Mouse (Mus musculus) testis, adult 2 months (tissue): Measurements from ENCODE around the gene Gm48551. TPM values are rescaled to one million over a fixed set of nuclear protein-coding genes. Genes with fewer than 3 reads are reported as not detected.
A peak's percentile ranks its signal among the peaks of the same experiment; 100 is the strongest.

ENCODE experiments used
- H3K27ac ChIP-seq: fragments of 200-500 bp; 2 replicates; pipeline ENCODE4 v1.5.1; 2012; ENCODE audit warnings: low read depth, low read length; ENCODE audit not compliant: control insufficient read depth, insufficient read depth
- H3K27me3 ChIP-seq: fragments of 200-500 bp; 2 replicates; pipeline ENCODE4 v1.6.1; 2012; ENCODE audit warnings: mild to moderate bottlenecking, low read length, moderate library complexity; ENCODE audit not compliant: control insufficient read depth, insufficient read depth
- H3K36me3 ChIP-seq: fragments of 200-500 bp; 2 replicates; pipeline ENCODE4 v1.6.1; 2012; ENCODE audit warnings: mild to moderate bottlenecking, low read length; ENCODE audit not compliant: control insufficient read depth, insufficient read depth
- H3K4me1 ChIP-seq: fragments of 200-500 bp; 2 replicates; pipeline ENCODE4 v1.6.1; 2012; ENCODE audit warnings: low read length; ENCODE audit not compliant: control insufficient read depth, insufficient read depth
- H3K4me3 ChIP-seq: fragments of 200-500 bp; 2 replicates; pipeline ENCODE4 v1.5.1; 2012; ENCODE audit warnings: low read depth, mild to moderate bottlenecking, low read length, moderate library complexity, mixed read lengths; ENCODE audit not compliant: control insufficient read depth
- CTCF ChIP-seq: fragments of 200-500 bp; IDR thresholded peaks from 2 replicates; pipeline ENCODE4 v1.5.1; 2012; ENCODE audit warnings: low read depth, mild to moderate bottlenecking, inconsistent platforms, low read length, moderate library complexity; ENCODE audit not compliant: control insufficient read depth, insufficient read depth, insufficient replicate concordance
- POLR2A ChIP-seq: fragments of 200-500 bp; IDR thresholded peaks from 2 replicates; pipeline ENCODE4 v1.6.1; 2012; ENCODE audit warnings: low read depth, mild to moderate bottlenecking, inconsistent platforms, low read length, moderate library complexity; ENCODE audit not compliant: control insufficient read depth
- polyA plus RNA-seq: library from polyadenylated mRNA; depleted of rRNA; stranded (reverse); fragments of >200 nt; gene quantifications from 2 replicates; pipeline ENCODE4 v1.2.3, GENCODE M21; 2012

Gm48551 gene
- polyA plus RNA-seq, 1 experiment: 1.2 TPM

DNA sequence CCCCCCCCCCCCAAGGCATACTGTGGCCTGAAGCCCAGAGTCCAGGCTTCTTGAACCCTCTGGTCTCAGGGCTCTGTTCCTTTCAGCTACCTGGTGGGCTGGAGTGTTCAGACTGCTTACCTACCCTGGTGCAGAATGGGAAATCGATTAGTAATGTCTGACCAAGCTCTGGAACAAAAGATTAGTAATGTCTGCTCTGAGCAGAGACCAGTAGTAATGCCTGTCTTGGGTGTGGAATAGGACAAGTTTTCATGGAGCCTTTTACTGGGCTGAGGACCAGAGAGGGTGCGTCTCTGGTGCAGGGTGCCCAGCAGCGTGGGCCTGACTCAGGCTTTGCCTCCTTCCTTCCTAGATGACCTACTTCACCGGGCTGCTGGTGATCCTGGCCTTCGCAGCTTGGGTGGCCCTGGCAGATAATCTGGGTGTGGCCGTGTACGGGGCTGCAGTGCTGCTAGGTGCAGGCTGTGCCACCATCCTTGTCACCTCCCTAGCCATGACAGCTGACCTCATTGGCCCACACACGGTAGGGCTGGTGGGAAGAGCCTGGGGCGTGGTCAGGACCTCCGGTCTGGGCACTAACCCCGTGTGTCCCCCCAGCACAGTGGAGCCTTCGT lies 21.8 kb upstream of the Gm48551 start:
- no peak overlapping the region for H3K27ac ChIP-seq
- no peaks in the 10 kb centered on the region for H3K36me3 ChIP-seq
- H3K4me1 ChIP-seq: peaks cover 28% of the 10 kb centered on the region
- no peaks in the 10 kb centered on the region for H3K27me3 ChIP-seq
- no peak for TF ChIP-seq CTCF
- H3K4me3 ChIP-seq: peak overlapping the region; percentile 83

DNA sequence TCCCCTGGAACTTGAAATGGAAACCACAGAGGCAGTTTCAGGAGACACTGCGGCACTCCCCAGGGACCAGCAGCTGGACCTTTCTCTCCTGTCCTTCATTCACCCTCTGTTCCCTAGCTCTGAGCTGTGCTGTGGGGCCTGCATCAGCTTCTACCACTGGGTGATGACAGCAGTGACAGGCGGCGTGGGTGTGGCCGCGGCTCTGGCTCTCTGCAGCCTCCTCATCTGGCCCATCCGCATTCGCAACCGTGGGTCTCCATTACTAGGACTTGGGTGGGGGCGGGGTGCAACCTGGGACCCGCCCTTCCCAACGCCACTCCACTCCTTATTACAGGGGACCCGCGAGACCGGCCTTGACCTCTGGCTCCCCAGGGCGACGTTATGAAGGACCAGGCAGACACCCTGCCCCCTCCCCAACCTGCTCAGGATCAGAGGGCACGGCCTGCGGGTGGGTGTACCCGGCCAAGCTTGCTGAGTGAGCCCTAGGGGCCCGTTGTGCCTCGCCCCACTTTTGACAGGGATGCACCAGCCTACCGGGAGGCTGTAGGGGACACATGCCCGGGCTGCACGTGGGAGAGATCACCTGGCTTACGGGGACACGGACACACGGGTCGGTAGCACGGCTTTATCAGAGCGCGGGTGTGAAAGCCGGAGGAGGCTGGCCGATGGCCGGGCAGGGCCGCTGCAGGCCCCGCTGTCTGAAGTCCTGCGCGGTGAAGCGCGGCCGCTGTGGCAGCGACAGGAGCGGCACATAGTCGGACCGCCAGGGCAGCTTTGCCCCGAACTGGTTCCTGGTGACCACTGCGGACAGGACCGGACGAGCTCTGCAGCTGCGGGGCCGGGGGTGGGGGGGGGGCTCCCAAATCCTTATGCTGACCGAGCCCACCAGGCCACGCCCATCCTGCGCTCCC lies 20.6 kb upstream of the Gm48551 start:
- Histone ChIP-seq H3K27ac (peak overlapping the region; percentile 32; the same call in 1 of the 2 replicates), H3K36me3 (no peaks in the 10 kb centered on the region), H3K4me1 (peaks cover 19% of the 10 kb centered on the region), H3K27me3 (no peaks in the 10 kb centered on the region), H3K4me3 (peak overlapping the region; percentile 83)
- TF ChIP-seq POLR2A: no peak
- no peak for TF ChIP-seq CTCF

DNA sequence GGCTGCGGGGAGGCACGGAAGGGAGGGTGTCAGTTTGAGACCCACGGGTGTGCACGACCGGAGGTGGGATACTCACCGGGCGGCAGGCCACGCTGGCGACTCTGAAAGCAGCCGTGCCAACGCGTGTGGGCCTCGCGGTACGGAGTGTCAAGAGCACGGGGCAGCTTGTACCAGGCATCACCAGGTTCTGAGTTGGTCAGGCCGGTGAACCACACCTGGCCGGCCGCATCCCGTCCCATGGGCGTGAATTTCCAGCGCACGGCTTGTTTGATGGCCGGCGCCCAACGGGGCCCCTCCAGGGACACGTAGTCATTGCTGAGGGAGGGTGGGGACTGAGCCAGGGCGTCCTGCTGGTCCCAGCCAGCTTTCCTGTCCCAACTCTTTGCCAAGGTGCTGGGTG lies 19.6 kb upstream of the Gm48551 start:
- H3K4me1 ChIP-seq: peaks cover 19% of the 10 kb centered on the region
- TF ChIP-seq CTCF (no peak), POLR2A (no peak; the same call in 1 of the 2 replicates)
- H3K27ac ChIP-seq: peak overlapping the region; percentile 85
- H3K27me3 ChIP-seq: no peaks in the 10 kb centered on the region
- no peaks in the 10 kb centered on the region for H3K36me3 ChIP-seq
- peak overlapping the region; percentile 83 for H3K4me3 ChIP-seq

DNA sequence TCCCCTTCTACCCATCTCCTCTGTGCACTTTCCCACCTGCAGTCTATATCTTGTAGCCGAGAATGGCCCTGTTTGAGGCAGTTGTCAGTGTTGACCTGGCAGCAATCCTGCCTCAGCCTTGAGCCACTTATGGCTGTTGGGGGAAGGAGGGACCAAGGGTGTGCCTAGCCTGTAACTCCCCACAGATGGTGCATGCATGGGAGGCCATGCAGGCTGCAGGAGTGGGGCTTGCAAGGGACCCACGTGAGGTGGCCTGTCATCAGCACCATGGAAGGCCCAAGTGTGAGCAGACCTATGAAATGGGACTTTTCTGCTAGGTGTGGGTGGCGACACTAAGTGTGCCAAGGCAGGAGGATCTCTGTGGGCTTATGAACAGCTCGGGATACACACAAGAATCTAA lies 19.2 kb upstream of the Gm48551 start:
- no peaks in the 10 kb centered on the region for H3K27me3 ChIP-seq
- TF ChIP-seq CTCF (no peak), POLR2A (no peak; the same call in 1 of the 2 replicates)
- no peaks in the 10 kb centered on the region for H3K36me3 ChIP-seq
- peaks cover 19% of the 10 kb centered on the region for H3K4me1 ChIP-seq
- peak overlapping the region; percentile 83 for H3K4me3 ChIP-seq
- H3K27ac ChIP-seq: peak overlapping the region; percentile 85

DNA sequence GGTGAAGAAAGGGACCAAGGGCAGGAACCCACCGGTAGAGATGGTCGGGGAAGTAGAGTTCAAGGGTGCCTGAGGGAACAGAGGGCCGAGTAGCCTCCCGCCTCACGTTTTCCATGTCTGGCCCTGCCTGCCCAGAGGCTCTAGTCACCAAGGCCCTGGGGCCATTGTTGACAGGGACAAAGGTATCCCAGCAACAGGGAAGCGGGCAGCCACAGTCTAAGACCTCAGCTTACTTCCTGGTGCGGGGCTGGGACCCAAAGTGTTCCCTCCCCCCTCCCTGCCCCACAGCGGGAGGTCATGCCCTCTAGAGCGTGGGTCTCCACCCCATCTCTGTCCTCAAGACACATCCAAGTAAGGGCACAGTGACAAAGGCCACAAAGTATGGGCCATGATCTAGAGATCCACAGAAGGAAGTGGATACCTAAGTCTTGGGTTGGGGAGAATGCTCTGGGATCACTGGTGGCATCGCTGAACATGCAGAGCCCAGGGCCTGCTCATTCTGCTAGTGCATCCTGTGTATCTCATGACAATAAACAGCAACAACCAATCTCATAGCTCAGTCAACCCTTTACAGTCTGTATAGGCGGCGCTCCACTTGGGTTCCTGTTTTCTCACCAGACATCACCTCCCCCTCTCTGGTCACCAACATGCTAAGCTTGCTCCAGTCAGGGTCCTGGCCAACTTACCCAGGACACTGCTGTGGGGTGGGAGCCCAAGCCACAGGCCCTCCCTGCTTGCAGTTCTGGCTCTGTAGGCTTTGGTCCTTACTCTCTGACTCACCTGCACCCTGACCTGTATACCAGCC lies 18.4 kb upstream of the Gm48551 start, which contains the start of gene 4930404N11Rik:
TSS of gene 4930404N11Rik (minus strand) at position 145 of the 805 bp plus-strand sequence.
- Histone ChIP-seq H3K4me1 (peaks cover 19% of the 10 kb centered on the region), H3K36me3 (no peaks in the 10 kb centered on the region; the same call in 1 of the 2 replicates), H3K4me3 (peak within 1 kb of the TSS; percentile 83), H3K27me3 (no peaks in the 10 kb centered on the region), H3K27ac (peak within 1 kb of the TSS; percentile 85)
- TF ChIP-seq CTCF: no peak
- peak; percentile 80; the same call in 1 of the 2 replicates for TF ChIP-seq POLR2A

DNA sequence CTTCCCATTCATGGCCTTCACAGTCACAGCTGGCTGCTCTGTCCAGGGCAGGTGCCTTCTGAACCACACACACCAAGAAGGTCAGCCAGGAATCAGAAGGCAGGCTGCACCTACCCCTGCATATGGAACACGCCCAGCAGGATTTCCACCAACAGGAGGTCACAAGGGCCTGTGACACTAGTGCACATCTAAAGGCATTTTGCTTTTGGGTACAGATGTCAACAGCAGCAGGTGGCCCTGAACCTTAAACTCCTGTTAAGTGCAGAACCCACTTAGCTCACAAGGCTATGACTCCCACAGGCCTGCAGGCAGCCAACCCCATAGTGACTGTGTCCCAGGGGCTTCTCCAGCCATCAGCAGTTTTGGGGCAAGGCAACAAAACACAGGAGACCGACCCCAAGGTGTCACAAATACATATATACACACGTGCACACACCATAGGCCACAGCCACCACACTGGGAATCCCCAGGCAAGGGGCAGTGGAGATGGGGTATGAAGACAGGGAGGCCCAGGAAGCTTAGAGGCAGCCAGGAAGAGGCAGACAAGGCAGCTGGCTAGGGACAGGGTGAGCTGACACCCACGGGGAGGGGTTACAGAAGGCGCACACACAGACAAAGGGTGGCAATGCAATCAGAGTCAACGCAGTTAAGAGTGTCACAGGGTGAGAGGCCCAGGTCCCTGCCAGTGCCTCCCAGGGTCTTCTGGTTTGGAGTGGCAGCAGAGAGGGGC lies 17.6 kb upstream of the Gm48551 start:
- Histone ChIP-seq H3K36me3 (no peaks in the 10 kb centered on the region; the same call in 1 of the 2 replicates), H3K27me3 (no peaks in the 10 kb centered on the region), H3K4me3 (peak overlapping the region; percentile 83), H3K4me1 (peaks cover 19% of the 10 kb centered on the region), H3K27ac (peak overlapping the region; percentile 85)
- no peak for TF ChIP-seq CTCF
- peak; percentile 29; the same call in 1 of the 2 replicates for TF ChIP-seq POLR2A
